Mouse (Mus musculus) gonadal fat pad, adult 2 months (tissue): ENCODE data around the gene Mrpl54. TPM values are rescaled to one million over a fixed set of nuclear protein-coding genes. Genes with fewer than 3 reads are reported as not detected.

Experiments
- DNase-seq: peaks from one replicate; pipeline ENCODE4 v3.0.0-alpha.2; 2012; ENCODE audit warnings: low read depth
- polyA plus RNA-seq: library from polyadenylated mRNA; depleted of rRNA; stranded (reverse); fragments of >200 nt; gene quantifications from 2 replicates; pipeline ENCODE4 v1.2.3, GENCODE M21; 2012

The Mrpl54 gene
- polyA plus RNA-seq, 1 experiment: 65.7 TPM

- no peak for DNase-seq
Observed at GRCm38 (mm10) chr10:81294442-81294841, 27.7 kb upstream of the Mrpl54 start.

DNA sequence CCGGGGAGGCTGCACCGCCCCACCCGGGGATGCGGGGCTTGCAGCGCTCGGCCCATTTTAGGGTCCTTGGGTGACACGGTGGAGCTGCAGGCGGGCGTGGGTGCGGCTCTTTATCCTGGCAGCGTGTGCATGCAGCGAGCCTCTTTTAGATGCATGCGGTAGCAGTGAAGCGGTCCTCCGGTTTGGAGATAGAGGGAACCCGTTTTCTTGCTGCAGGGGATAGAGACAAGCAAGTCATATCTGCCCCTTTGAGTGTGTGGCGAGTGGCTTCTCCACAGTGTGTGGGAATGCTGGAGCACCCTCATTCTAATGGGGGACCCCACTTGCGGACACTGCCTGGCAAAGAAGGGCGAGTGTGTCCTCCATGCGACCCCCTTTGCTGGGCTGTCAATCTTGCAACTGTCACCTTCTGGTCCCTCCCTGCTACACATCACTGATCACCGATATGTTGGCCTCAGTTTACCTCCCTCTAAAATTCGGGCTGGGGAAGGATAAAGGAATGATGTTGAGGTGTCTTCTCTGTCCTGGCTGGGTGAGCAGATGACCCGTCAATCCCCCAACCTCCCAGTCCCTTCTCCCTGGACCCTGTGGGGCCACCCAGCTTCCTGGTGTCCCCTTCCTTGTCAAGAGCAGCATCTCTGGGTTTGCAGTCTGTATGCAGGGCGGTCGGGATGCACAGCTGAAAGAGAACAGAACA is 26.7 kb upstream of the Mrpl54 start:
- DNase-seq: no peak

GRCm38 (mm10) chr10:81292554-81293333 is 26.0 kb upstream of the Mrpl54 start, which contains the start of gene Pip5k1c:
Gene Pip5k1c (plus strand): TSS chr10:81292963.
- peak; percentile 92 for DNase-seq

DNA sequence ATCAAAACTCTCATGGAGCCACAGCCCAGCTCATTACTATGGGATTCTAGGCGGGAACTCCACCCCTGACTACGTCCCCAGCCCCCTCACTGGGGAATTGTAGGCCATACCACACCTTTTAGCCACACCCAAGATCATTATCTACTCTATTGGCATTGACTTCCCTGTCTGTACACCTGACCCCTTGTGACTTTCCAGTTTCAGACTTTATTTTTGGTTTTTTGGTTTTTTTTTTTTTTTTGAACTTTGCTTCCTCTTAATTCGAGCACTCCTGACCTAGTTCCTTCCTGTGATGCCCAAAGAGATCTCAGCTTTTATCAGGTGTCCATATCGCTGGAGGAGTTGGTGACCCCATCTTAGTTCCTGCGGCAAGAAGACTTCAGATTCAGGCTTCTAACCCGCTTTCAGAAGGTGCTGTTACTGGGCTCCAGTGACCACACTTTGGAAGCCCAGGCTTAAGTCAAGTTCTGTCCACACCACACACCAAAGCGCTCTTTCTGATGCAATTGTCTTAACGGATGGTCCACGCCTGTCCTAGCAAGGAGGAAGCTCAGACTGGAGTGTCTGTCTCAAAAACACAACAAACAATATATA is 24.9 kb upstream of the Mrpl54 start, which contains the start of gene Tjp3:
Gene Tjp3 (minus strand): TSS at position 71 of the 594 bp plus-strand sequence.
- DNase-seq: no peak

DNA sequence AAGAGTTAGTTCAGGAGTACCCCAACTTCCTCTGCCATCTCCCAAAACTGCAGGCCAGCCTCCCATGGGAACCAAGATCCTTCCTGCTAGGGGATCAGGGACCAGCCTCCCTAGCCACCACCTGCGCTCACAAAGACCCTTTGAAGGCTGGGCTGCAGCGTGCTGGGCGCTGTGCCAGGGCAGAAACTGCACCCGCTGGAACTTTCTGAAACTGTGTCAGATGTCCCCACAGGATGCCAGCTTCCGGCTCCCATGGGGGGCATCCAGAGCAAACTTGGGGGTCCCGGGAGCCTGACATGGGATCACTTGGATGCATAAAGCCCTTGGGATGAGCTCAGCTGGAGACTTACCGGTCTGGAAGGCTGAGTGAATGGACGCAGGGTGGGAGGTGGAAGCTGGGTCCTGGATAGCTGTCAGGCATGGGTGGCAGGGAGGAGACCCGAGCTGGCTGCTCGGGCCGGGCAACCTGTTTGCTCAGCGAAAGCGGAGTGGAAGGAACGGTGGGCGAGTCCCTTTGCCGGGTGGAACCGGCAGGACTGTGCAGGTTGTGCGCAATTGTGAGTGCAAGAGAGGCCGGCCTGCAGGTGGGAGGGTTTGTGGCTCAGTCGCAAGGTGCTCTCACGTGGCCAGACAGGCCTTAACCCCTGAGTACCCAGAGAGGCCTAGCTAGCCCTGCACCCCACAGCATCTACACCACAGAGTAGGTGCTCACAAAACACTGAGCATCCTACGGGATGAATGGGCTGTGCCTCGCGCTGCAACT is 24.1 kb upstream of the Mrpl54 start:
- no peak for DNase-seq

DNA sequence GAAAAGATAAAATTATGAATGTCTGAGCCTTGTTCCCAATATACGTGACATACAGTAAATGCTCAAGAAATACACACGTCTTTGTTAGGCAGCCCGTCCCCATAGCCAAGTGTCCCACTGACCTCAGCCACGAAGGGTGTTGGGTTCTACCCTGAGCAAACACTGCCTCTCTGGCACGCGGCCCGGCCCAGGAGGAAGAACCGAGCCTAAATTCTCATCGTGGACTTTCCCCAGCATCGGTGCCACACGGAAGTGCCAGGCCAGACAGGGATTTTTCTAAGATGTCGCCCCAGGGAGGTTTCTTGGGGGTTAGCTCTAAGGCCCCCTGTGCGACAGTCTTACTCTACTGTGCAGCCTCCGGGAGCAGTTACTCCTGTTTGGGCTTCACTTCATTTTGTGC is 23.1 kb upstream of the Mrpl54 start:
- DNase-seq: no peak

DNA sequence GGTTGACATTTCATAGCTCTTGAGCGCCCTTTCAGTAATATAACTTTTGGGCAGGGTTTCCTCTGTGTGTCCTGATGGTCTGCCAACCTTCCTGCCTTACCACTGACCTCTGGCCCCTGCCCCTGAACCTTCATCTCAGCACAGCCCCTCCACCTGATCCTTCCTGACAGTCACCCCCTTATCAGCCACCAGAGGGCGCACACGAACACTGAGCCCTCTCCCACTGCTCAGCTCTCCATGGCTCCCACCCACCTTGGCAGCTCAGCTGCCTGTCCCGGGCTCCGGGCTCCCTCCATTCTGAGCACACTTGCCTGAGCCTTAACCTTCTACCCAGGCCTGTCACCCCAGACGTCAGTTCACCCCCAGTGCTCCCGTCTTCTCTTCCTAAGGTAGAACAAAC is 22.5 kb upstream of the Mrpl54 start:
- no peak for DNase-seq

DNA sequence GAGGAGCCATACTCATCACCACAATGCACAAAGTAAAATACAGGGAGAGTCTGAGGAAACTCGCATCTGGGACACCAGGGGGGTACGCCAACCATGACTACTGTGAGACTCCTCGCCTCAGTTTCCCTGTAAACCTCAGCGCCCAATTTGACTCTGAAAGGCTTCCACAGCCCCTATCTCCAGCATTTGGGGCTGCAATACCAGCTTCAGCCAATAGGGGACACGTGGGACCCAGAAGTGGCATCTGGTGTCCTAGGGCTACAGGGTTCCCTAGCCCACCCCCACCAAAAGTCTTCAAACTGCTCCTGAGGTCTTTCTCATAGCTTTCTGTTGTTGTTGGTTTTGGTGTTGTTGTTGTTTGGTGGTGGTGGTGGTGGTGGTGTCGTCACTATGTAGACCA is 21.9 kb upstream of the Mrpl54 start:
- no peak for DNase-seq

DNA sequence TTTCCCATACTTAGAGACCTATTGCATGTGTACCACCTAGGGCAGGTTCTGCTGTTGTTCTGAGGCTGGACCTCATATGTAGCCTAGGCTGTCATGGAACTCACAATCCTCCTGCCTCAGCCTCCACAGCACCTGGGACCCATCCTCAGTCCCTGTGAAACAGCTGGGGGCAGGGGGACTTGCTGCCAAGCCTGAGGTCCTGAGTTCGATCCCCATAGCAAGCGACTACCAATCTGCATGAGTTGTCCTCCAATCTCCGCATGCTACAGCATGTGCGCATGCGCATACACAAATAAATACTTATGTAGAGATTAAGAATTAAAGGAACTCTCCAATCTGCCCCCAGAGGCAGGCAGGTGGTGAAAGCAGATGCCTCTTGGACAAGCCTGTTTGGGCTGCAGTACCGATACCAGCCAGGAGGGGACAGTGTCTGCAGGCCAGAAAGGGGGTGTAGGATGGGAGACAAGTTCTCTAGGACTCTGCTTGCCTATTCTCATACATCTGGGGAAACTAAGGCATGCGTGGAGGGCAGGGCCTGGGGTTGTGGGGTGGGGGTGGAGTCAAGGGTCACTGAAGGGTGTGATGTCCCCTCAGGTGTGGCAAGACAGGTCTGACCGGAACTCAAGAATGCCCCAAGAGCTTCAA is 20.9 kb upstream of the Mrpl54 start:
- DNase-seq: no peak

GRCm38 (mm10) chr10:81286586-81286985 is 19.9 kb upstream of the Mrpl54 start:
- DNase-seq: no peak

GRCm38 (mm10) chr10:81285694-81286450 is 19.1 kb upstream of the Mrpl54 start:
- no peak for DNase-seq

DNA sequence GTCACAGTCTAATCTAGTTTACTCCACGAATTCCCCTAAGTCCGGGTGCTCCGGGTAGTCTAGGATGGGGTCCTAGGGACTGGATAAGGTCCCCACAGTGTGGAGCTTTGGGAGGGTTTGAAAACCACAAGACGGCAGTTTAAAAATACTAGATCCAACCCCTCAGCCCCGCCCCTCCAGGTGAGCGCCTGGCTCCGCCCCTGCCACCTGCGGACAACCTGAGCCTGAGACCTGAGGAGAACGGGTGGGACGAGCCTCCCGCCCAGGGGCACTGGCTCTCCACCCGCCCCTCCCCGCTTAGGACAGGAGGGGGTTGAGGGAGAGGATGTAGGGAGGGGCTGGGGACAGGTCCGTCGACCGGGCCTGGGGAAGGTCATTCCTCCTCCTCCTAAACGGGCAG is 18.0 kb upstream of the Mrpl54 start:
- DNase-seq: no peak

GRCm38 (mm10) chr10:81284189-81284588 is 17.5 kb upstream of the Mrpl54 start:
- DNase-seq: no peak

- DNase-seq: no peak
Observed at GRCm38 (mm10) chr10:81279496-81279895, 12.8 kb upstream of the Mrpl54 start.

DNA sequence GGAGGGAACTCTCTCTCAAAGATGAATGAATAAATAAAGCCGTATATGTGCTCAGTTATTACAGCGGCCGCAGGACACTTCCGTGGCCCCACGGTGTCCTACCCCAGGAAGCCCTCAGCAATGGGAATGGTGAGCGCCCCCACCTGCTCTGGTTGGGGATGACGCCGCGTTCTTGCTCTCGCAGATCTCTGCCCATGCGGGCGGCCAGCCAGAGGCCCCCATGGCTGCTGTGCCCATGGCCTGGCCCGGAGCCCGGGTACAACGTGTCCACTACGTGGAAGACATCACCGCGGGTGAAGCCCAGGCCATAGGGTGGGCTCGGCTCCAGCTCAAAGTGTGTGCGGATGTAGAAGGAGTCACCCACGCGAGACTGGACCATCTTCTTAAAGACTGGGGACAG is 10.9 kb upstream of the Mrpl54 start:
- DNase-seq: no peak

- DNase-seq: no peak
Observed at GRCm38 (mm10) chr10:81273842-81274241, 7.1 kb upstream of the Mrpl54 start.

DNA sequence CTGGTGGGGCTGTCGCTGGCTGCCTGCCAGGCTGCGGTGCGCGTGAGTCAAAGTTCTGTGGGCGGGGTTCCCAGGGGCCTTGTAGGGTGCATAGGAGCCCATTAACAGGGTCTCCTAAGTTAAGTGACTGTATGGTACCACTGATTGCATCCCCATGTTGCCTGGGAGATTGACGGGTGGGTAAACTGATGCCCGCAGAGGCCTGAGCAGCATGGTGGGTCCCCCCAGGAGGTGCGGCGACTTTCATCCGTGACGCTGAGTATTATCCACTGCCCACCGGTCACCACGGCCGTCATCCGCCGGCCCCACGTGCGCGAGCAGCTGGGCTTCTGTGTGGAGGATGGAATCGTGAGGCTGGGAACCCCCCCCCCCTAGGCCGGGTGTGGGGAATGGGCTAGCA is 5.6 kb upstream of the Mrpl54 start:
- DNase-seq: no peak

DNA sequence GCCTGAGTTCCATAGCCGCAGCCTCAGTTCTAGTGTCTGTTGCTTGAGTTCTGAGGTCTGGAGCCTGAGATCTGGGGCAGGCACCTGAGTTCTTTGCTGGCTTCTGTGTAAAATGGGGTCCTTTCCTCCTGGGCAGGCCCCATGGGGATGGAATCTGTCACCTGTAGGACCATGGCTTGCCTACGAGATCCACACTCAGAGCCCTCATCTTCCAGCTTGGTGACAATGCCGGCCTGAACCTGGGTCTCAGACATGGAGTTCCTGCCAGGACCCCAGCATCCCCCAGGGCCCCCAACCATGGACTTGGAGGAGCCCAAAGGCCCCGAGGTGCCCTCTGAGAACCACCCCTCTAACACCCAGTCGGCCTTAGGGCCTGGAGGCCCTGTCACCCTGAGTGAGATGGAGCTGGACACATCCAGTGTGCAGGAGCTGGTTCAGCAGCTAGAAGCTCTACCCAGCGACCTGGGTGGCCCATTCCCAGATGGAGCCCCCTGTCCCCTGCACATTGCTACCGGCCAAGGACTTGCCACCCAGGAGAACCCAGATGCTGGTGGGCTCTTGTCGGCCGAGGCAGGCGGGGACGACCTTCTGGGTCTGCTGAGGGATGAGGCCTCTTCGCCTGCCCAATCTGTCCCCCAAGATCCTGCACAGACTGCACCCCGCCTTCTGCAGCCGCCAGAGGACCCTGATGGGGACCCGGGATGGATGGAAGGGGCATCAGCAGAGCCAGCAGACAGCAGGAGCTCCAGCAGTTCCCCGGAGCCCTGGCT is 2.1 kb upstream of the Mrpl54 start:
- no peak for DNase-seq

DNA sequence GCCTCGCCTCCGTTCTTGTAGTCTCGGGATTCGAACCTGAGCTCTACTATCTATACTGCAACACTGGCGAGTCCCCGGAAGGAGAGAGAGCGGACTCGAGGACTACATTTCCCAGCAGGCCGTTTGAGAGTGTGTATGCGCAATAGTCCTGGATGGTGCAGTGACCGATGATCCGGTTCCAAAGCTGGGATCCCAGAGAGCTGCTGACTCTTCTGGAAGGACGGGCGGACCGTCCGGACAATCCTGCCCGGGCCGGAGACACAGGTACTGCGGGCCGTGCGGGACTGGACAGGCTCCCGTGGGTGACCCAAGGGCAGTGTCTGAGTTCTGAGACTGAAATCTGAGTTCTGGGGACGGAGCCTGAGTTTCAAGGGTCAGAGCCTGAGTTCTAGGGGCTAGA is 1.3 kb upstream of the Mrpl54 start:
- no peak for DNase-seq

DNA sequence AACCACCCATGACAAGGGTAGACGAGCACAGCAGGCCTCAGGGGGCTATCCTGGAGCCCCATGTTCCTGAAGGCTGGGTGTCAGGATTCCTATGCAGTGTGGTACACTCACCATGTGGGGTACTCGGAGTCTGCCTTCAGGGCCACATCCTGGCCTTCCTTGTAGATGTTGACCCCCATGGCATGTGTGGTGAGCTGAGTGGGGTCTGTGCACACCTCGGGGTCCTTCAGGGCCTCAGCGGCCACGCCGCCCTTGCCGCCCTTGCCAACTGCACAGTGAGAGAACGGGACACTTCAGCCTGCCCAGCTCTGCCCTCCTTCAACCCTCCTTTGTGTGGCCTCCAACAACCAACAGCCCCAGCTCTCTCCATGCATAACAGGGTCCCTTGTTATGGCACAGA is 1.2 kb downstream of the Mrpl54 start:
- DNase-seq: no peak
